Mouse (Mus musculus) spleen, adult 18-20 months (tissue): Measurements from ENCODE around the gene Tbc1d24.

Experiments used
- DNase-seq, 2 experiments: peaks; one replicate each; pipeline ENCODE4 v3.0.0; 2022; ENCODE audit warnings: mixed read lengths in 2 of 2

The Tbc1d24 gene

DNA sequence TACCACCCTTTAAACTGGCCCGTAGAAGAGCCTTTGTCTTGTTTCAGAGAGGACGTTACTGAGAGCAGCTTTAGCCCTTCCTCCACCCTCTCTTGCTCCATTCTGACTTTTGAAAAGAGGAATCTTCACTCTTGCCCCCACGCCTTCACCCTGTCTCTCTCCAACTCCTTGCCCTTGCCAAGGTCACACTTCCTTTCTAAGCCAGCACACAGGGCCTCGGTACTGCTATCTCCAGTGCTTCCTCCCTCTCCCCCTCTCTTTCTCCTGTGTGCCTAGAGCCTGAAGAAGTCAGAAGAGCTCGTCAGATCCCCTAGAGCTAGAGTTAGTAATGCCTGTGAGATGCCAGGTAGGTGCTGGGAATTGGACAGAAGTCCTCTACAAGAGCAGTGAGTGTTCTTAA is 34.6 kb downstream of the Tbc1d24 start:
- DNase-seq, result no peak

DNA sequence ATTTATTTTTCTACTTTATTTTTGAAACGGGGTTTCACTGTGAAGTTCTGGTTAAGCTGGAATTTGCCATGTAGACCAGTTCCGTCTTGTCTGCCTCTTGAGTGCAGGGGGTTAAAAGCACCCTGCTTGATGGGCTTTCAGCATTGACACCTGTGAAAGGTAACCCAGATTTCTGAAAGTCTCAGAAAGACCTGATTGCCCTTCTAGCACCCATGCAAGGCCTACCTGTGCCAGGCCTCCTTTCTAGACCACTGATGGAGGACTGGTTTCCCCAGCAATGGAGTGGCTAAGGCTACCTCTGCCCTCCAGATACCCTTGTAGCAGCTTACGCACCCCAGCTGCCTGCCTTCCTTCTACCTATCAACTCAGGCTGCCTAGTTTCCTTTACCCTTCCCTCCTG is 35.2 kb downstream of the Tbc1d24 start:
- DNase-seq, result no peak

DNA sequence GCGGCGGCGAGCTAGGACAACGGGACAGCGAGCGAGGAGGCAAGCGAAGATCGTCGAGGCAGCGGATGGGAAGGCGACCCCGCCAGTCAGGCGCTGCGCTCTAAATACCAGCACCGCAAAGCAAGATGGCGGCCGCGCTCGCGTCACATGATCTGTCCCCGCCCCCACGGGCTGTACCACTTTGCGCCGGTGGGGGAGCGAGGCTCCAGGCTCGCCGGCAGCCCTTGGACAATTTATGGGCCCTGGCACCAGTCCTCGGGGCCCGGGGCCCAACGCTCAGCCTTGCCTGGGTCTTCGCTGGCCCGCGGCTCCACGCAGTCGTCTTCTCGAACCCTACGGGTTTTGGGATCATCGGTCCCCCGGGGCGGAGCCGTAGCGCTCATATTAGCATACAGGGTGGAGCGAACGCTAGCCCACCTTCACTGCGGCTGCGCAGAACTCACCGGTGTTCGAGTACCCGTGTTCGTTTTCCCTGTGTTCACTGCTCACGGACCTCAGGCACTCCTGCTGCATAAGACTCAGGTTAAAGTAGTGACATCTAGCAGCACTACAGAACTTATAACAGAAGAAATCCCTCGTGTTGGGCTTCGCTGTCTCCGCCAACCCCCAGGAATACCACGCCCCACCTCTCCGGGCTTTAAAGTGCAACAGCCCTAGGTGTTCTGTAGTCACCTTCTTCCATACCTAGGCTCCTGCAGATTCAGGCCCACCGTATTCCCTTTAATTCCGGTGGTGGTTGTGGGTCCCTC is 35.9 kb downstream of the Tbc1d24 start, which contains the start of gene Atp6v0c:
Gene Atp6v0c (minus strand): TSS at position 386 of the 749 bp plus-strand sequence.
- DNase-seq, result peak; percentile 90 to 93

DNA sequence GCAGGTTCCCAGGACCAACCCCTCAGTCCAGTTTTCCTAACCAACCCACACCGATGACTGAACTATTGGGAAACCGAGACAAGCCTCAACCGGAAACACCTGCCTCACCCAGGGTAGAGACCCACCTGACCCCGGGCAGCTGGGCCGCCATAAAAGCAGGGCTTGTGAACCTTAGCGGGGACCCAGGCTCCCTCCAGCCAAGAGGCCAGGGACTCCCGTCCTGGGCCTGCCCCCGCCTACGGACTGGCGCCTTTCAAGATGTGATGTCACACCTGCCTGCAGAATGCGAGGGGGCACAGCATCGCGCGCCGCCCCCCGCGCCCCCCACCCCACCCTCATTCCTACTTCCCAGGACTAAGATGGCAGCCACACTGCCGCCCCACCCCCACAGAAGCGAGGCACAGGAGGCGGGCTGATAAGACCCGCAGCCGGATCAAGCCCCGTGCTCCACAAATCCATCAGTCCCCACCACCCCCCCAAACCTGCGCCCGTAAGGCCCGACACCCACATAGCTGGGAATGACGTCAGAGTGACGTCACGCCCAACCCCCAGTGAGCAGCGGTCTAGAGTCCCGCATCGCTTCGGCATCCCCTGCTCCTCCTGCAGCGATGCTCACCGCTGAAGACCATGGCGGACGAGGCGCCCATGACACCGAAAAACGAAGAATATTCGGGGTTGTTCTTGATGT is 36.6 kb downstream of the Tbc1d24 start:
- DNase-seq, result peak; percentile 57 to 62

DNA sequence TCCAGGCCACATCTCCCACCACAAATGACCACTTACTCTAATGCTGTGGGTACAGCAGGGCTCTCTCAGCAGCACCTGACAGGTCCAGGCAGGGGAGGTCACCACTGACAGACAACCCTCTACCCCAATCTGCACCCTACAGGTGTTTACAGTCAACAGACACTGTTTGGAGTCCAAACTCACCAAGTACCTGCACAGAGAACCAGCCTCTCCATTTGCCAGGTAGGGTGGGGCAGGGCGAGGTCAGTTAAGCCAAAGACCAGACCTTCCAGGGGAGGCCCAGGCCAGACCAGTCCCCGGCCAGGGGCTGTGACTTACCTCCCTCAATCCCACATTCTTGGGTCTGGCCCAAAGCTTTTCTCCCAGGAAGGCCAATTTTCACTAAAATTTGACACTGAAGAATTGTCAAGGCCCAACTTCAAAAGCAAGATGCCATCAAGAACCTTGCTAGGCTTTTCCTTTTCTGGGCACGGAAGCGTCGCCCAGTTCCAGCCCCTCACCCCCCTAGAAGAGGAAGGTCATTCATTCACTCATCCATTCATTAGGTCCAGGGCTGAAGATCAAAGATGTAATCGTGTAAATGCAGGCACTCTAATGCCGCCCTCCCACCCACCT is 37.4 kb downstream of the Tbc1d24 start:
- DNase-seq, result no peak

DNA sequence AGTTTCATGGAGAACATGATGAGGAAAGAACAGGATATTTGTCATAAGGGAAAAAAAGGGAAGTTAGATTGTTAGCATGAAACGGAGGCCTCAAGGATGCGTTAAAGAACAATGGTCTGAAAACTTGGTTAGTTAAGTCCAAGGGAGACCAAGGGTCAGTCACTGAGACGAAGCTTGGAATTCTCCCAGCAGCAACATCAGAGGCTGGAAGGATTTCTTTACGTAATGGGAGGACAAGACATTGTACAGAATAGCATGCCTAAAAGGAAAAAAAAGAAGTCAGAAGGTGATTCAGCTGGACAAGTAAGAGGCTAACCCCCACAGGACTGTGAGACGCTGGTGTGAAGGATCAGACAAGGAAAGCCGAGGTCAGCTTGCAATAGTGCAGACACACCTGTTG is 38.2 kb downstream of the Tbc1d24 start:
- DNase-seq, result no peak

DNA sequence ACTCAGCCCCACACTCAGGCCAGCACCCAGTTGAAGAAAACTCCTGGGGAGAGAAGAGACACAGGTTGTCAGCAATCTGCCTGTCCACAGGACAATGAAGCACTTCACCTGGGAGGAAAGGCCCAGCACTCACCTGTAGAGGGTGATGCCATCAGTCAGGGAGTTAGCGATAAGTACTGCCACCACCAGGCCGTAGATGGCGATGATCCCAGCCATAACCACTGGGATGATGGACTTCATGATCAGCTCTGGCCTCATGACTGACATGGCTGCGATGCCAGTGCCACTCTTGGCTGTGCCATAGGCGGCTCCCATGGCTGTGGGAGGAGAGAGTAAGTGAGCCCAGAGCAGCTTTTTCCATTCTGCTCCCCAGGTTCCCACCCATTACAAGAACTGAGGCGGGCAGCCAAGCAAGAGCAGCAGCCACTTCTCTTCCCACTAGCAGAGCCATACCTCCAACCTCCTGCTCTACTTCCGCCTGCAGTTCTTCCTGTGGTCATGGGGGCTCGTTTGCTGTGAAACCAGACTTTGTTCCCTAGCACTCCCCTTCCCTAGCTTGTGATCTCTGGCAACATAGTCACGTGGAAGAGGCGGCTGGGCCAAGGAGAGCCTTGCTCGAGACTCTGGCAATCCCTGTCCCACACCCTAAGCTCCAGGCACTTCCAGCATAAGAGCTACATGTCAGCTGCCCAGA is 40.6 kb downstream of the Tbc1d24 start:
- DNase-seq, result no peak

DNA sequence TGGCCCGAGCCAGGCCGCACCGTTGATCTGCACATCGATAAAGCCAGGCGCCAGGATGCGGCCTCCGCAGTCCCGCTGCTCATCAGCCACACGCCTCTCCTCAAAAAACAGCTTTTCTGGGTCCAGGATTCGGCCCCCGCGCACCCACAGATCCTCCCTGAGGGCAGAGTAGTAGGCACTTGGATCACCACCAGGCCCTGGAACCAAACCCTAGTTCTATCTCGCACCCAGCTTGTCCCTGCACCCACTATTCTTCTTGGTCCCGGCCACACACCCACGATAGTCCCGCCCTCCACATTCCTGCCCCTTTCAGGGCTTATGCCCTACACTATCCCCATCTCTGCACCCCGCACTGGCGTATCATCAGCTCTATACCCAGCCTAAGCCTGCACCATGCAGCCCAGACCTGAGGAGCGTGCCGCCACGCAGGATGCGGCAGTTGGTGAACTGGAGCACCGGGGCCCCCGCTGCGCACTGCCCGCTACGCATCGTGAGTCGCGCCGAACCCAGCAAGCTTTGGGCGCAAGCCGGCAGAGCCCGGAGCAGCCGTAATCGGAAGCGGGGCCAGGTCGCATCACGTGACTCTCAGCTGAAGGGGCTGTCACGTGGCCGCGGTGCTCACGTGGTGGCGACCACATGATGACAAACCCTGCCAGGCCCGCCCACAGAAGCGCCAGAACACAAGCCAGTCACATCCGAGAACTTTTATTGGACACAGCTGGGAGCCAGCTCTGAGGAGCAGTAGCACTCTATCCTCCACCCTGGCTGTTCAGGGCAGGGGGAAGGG is 42.0 kb downstream of the Tbc1d24 start, which contains the start of gene Amdhd2:
Gene Amdhd2 (minus strand): TSS at position 591 of the 787 bp plus-strand sequence.
- DNase-seq, result peak; percentile 87 to 91

DNA sequence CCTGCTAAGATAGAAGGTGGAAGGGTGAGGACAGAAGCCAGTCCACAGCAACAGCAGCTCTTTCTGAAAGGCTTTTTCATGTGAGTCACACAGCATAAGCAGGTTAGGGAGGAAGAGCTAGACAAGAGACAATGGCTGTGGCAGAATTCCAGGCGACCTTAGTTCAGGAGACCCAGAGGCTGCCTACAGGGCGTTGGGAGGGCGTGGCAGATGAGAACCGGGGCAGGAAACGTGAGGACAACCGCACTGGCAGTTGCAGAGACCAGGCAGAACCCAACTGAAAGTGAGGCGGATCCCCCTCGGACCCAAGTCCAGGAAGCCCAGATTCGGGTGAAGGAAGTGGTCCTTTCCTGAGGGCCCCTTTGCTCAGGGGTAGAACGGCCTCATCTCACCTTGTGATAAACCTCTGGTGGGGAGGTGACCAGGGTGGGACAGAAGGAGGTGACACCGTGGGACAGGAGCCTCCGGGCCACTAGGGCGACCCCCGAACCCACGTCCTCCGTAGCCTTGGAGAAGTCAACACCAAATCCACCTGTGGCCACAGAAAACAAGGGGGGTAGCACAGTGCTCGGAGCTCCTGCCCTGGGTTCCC is 42.7 kb downstream of the Tbc1d24 start:
- DNase-seq, result no peak

DNA sequence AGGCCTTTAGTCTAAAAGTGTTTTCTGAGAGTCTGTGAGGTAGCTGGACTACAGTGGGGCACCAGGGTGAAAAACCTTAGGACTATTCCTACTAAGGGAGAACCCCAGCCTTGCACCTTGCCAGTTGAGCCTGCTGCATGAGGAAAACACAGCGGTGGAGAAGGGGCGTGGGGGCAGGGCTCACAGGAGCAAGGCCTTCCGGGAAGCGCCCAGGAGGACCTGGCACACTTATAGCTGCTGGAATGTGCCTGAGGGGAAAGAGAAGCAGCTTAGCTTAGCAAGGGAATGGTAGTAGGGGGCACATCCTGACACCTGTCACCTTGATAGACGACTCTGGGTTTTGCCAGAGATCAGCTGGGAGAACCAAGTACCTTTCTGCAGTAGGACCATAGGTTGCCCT is 43.9 kb downstream of the Tbc1d24 start:
- DNase-seq, result no peak

DNA sequence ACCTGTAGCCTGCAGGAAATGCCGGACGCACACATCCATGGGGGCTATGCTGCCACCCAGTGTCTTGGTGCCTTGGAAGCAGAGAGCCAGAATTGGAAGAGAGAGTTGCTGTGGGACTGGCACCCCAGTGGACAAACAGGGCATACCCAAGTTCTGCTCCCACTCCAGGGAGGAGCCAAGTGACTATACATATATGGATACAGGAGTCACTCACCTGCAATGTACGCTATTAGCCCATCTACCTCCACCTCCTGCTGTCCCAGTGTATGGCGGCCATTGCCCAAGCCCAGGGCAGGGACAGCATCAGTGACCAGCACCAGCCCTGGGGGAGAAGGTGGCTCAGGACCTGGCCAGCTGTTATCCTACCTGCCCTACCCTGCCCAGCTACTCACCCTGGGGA is 47.8 kb downstream of the Tbc1d24 start:
- DNase-seq, result no peak

DNA sequence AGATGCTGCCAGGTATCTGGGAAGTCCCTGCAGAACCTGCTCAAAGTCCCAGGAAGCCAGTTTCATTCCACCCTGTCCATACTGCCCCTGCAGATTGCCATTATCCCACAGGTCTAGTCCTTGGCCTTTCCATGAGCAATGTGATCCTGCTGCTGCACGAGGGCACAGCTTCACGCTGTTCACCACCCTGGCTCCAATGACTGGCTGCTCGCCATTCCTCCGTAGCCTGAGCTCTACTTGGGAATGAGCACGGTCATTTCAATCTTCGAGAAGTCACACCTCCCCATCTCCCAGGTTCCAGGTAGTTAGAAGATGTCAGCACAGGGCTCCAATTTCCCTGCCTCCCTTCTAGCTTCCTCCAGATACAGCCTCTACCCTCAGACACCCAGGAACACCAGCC is 48.2 kb downstream of the Tbc1d24 start:
- DNase-seq, result no peak

DNA sequence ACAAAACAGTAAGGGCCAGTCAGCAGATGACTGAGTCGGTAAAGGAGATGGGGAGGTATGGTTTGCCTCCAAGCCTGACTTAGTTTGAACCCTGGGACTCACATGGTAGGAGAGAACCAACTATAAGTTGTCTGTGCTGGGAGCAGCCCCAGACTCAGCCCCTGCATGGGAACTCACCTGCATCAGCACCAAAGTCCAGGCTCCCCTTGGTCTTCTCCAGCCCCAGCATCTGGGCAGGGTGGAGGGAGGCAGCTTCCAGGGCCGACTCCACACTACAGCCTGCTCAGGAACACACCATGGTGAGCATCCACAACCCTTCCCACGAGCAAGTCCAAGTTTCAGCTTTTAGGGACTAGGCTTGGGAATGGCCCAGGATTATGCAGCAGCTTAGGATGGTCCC is 49.0 kb downstream of the Tbc1d24 start:
- no peak for DNase-seq

DNA sequence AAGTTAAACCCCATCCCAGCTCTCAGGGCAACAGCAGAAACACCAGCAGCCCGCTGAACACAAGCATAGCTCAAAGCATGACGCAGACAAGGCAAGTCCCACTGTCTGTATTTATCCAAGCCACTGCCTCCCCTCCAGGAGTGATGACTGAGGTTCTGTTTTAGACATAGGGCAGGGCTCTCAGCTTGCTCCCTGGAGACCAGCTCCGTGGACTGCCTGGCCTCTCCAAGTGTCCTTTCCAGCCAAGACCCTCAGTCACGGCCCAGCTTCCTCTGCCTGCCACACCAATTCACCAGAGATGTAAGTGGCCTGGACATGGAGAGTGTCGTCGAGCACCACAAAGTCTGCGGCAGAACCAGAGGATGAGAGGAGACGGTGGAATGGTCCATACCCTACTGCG is 49.6 kb downstream of the Tbc1d24 start:
- no peak for DNase-seq

DNA sequence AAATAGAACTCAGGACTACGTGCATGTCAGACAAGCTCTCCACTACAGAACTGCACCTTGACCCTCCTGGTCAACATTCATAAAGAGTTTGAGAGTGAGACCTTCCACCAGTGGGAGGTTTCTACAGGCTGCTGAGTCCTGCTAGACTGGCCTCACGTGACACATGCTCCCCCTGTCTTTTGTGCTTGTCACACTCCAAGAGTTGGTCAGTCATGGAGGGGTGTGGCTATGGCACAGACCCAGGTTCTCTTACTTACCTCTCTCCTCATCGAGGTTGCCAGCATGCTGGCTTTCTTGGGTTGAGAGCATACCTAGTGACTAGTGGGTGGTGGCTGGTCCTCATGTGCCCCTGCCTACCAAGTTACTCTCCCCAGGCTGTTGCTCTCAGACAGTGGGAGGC is 50.9 kb downstream of the Tbc1d24 start:
- DNase-seq, result no peak

DNA sequence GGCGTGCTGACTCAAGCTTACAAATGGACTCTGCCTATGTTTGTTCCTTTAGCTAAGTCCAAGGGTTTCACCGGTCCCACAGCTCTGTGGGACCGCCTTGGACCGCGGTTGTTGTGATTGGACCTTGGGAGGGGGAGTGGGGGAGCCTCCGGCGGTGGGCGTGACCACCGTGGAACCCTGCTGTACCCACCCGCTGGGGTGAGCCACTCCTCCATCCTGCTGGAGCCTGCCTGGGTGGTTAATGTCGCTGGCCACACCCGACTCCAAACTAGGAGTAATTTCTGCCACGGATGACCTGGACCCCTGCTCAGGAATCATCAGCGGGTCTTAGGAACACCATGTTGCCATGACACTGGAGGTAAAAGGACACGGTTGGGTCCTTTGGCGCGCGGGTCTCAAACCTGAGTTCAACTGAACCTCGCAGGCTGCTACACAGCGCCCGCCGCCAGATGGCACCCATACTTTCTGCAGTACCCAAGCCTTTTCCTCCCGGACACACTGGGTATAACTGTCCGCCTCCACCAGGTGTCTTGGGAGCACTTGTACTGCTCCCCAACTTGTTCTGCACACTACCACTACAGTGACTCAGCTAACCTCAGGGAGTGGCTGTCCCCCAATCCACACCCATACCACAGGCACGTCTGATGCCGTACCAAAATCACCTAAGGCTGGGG is 53.3 kb downstream of the Tbc1d24 start:
- DNase-seq, result peak; percentile 55 to 80

DNA sequence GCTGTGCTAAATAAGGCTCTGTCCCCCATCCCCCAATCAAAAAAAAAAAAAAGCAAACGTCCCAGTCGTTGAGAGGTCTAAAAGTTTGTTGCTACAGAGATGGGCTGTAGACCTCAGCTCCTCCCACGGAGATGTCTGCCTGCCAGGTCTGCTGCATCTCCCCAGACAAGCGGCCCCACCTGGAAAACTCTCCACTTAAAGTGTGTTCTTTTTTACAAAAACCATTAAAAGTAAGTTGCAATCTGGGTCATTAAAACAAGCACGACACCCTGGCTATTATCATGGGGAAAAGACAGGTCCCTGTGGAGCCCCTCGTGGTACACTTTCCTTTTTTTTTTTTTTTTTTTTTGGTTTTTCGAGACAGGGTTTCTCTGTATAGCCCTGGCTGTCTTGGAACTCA is 54.0 kb downstream of the Tbc1d24 start:
- no peak for DNase-seq

DNA sequence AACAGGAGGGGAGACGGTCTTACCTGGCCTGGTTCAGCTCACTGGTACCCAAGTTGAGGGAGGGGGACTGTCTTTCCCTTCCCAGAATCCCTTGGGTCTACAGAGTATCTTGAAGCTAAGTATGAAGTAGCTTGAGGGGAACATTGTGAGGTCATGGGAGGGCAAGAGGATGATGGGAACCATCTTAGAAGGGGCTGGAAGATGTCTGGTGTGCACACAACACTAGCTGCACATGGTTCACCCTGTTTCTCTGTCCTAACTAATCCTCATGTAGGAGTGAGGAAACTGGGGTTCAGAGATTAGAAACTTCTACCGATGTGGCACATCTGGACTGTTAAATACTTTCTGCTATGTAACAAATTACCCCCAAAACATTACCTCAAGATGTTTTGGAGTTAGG is 54.5 kb downstream of the Tbc1d24 start, which contains the start of gene Pdpk1:
Gene Pdpk1 (minus strand): TSS at position 101 of the 400 bp plus-strand sequence.
- no peak for DNase-seq

DNA sequence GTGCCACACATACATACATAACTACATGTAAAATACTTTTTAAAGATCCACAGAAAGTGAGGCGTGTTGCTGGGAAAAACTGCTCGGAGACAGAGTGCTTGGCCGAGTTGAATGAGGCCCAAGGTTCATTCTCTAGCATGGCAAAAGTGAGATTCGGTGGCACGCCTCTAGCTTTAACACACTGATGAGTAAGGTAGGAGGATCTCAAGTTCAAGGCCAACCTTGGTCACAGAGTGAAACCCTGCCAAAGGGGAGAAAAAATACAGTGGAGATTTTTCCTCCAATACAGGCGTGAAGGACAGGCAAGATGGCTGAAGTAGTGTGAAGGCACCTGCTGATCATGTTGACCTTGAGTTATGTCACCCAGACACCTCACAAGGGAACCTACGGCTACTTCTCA is 55.9 kb downstream of the Tbc1d24 start:
- DNase-seq, result no peak

DNA sequence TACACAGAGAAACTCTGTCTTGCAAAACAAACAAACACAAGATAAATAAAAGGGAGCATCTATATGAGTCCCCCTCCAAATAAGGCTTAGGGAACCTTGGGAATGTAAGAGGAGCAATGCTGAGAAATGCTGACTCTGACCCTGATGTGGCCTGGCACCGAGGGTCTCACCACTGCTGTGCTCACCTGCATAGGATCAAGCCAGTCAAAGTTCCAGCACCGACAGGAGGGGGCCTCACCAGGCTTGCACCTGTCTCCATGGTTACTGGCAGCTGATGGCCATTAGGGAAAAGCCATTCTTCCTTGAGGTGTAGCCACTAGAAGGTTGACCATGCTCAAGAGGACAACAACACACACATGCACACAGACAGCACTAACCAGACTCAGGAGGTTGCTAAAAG is 62.5 kb downstream of the Tbc1d24 start:
- DNase-seq, result no peak

DNA sequence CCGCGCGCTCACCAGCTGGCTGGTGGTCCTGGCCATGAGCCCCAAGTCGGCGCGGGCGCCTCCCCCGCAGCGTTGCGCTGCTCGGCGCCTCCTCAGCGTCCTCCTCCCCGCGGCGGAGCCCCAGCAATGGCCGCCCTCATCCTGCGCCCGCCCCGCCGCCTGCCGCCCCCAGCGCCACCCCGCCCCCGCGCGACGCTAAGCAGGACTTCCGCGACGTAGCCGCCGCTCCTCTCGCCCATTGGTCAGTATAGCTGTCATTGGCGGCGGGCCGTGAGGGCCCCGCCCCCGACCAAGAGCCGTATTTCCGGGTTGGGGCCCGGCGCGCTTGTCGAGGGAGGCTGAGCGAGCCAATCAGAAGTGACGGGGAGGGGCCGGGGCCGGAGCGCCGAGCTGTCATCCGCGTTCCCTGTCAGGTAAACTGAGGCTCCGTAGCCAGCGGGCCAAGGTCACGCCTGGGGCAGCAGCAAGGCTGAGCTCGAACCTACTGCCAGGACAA is 63.9 kb downstream of the Tbc1d24 start:
- DNase-seq, result peak; percentile 94 to 95
